Mouse (Mus musculus) liver, postnatal 0 days (tissue): ENCODE measurements at regions not wholly inside any gene's neighbourhood (a gene's known extent, or its start where the extent isn't known, plus 50 kb on each side); places are given as distances from the start of the nearest gene placed in this dataset.
A peak's percentile ranks its signal among the peaks of the same experiment; 100 is the strongest.

ENCODE experiments used
- ATAC-seq: fragments of 200-750 bp; cut with Nextera tagmentation; 2 replicates; pipeline ENCODE4 v1.8.0; 2017; ENCODE audit warnings: mild to moderate bottlenecking, moderate library complexity
- DNase-seq: peaks from one replicate; pipeline ENCODE4 v3.0.0-alpha.2; 2016
- H3K27ac ChIP-seq: fragments of 300-500 bp; sonication (generic); 2 replicates; pipeline ENCODE4 v1.5.1; 2014; ENCODE audit warnings: antibody characterized with exemption, moderate library complexity, mild to moderate bottlenecking, low read depth
- H3K27me3 ChIP-seq: fragments of 300-500 bp; sonication (generic); 2 replicates; pipeline ENCODE4 v1.6.1; 2014; ENCODE audit warnings: low read length, control low read depth, mixed read lengths; ENCODE audit not compliant: insufficient read depth
- H3K36me3 ChIP-seq: fragments of 300-500 bp; sonication (generic); replicated peaks from 2 replicates; pipeline ENCODE4 v1.6.1; 2014; ENCODE audit warnings: mild to moderate bottlenecking, control low read depth, low read length, moderate library complexity, mixed read lengths; ENCODE audit not compliant: insufficient read depth
- H3K4me1 ChIP-seq: fragments of 300-500 bp; sonication (generic); 2 replicates; pipeline ENCODE4 v1.6.1; 2014; ENCODE audit warnings: antibody characterized with exemption, mild to moderate bottlenecking, control low read depth; ENCODE audit not compliant: insufficient read depth
- H3K4me2 ChIP-seq: fragments of 300-500 bp; sonication (generic); 2 replicates; pipeline ENCODE4 v1.6.1; 2014; ENCODE audit warnings: low read depth, mild to moderate bottlenecking, low read length, moderate library complexity, mixed read lengths
- H3K4me3 ChIP-seq: fragments of 300-500 bp; sonication (generic); 2 replicates; pipeline ENCODE4 v1.5.1; 2014; ENCODE audit warnings: low read depth, low read length
- H3K9ac ChIP-seq: fragments of 300-500 bp; sonication (generic); replicated peaks from 2 replicates; pipeline ENCODE4 v1.6.1; 2014; ENCODE audit warnings: mild to moderate bottlenecking, moderate library complexity
- H3K9me3 ChIP-seq: fragments of 300-500 bp; sonication (generic); 2 replicates; pipeline ENCODE4 v1.6.1; 2016; ENCODE audit warnings: mild to moderate bottlenecking, control low read depth, low read length, mixed read lengths
- CTCF ChIP-seq: sonication (generic); IDR thresholded peaks from 2 replicates; pipeline ENCODE4 v1.5.1; 2016; ENCODE audit warnings: antibody characterized with exemption, low read depth
- EP300 ChIP-seq: IDR thresholded peaks from 2 replicates; pipeline ENCODE4 v1.6.1; 2016; ENCODE audit warnings: antibody characterized with exemption, low read depth, mild to moderate bottlenecking
- WGBS: fragments of 180-500 bp; shearing (Covaris S2); extraction: QIAGEN DNeasy Blood & Tissue Kit; methylation state at CpG from one replicate; pipeline ENCODE4 v1.1.7; 2014; ENCODE audit not compliant: insufficient replicate concordance; 5-methylcytosine and 5-hydroxymethylcytosine counted together

DNA sequence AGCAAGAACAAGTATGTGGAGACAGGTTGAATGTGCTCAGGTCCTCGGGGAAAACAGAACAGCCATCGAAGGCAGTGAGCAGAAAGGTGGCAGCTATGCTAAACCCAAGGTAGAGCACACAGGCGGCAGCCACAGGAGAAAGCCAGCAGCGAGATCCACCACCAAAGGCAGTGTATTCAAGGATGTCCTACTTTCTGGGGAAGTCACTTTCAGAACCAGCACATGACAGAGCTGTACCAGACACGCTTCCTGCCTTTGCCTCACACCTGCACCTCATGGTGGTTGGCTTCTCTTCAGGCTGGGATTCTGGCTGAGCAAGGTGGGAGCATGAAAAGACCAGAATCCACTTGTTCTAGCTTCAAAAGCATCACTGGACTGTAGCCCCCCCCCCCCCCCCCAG lies 168.0 kb downstream of the Cdh26 start:
- peaks cover 10% of the 10 kb centered on the region for H3K4me1 ChIP-seq
- no peak for TF ChIP-seq EP300
- no peak for TF ChIP-seq CTCF
- no peak overlapping the region for H3K4me3 ChIP-seq
- ATAC-seq: no peak
- H3K27me3 ChIP-seq: no peaks in the 10 kb centered on the region
- no peaks in the 10 kb centered on the region for H3K36me3 ChIP-seq
- H3K4me2 ChIP-seq: no peak overlapping the region
- 81% methylated on average over 5 of the region's 5 CpGs for WGBS
- H3K27ac ChIP-seq: no peak overlapping the region
- H3K9ac ChIP-seq: no peak overlapping the region
- no peaks in the 10 kb centered on the region for H3K9me3 ChIP-seq
- no peak for DNase-seq

DNA sequence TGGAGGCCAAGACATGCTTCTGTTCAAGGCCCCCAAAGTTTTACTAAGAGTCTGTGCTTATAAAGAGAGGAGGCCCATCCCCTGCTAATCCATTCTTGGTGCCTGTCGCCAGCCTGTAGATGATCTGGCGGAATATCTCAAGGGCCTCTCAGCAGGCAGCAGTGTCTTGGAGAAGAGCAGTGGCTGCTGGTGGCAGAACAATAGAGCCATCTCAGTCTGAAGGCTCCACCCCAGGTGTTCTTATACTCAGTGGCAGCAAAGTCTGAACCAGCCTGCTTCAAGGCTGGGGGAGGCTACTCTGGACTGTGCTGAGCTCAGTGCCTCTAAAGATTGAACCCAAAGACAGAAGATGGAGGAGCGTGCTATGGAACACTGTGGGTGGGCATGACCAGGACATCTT lies 168.5 kb downstream of the Cdh26 start:
- Histone ChIP-seq H3K36me3 (no peaks in the 10 kb centered on the region), H3K4me3 (no peak overlapping the region), H3K9me3 (no peaks in the 10 kb centered on the region), H3K27ac (no peak overlapping the region), H3K4me1 (peaks cover 10% of the 10 kb centered on the region), H3K4me2 (no peak overlapping the region), H3K9ac (no peak overlapping the region), H3K27me3 (no peaks in the 10 kb centered on the region)
- no peak for DNase-seq
- TF ChIP-seq CTCF (no peak), EP300 (no peak)
- ATAC-seq: no peak
- WGBS: 88% methylated on average over 3 of the region's 3 CpGs

DNA sequence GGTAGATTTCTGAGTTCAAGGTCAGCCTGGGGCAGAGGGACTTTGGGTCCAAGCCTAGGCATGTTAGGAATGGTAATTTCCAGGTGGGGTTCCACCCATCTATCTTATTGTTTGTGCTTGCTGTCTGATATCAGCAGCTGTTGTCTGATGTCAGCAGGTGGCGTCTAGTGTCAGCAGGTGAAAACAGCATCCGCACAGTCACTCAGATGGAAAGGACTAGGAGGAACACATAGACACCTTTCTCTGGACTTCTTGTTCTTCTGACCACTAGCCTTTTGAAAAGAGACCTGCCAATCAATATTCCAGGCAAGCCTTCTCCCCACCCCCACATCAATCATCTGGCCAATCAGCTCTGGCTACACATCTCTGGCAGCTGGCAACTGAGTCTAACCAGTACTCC lies 173.1 kb downstream of the Cdh26 start:
- WGBS: 72% methylated on average over 2 of the region's 2 CpGs
- Histone ChIP-seq H3K36me3 (no peaks in the 10 kb centered on the region), H3K9me3 (no peaks in the 10 kb centered on the region), H3K27me3 (no peaks in the 10 kb centered on the region), H3K4me3 (no peak overlapping the region), H3K9ac (no peak overlapping the region), H3K4me2 (no peak overlapping the region), H3K27ac (no peak overlapping the region), H3K4me1 (peaks cover 2% of the 10 kb centered on the region)
- no peak for DNase-seq
- TF ChIP-seq EP300: no peak
- TF ChIP-seq CTCF: no peak
- no peak for ATAC-seq

DNA sequence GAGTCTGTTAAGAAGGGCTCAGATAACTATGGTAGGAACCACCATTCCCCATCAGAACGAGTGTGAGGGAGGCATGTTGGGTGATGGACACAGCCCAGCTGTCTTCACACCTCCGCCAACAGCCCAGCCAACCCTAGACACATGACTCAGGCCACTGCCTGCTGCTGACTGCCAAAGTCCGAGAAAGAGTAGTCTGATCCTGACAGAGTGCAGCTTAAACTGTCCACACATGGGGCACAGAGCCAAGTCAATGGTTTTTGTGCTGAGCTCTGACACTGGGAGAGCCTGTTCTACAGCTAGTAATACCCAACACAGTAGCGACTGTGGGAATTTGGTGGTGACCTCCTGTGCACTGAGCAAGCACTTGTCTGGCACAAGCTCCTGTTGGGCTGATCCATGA lies 176.4 kb downstream of the Cdh26 start:
- H3K4me2 ChIP-seq: no peak overlapping the region
- H3K9ac ChIP-seq: no peak overlapping the region
- no peak overlapping the region for H3K27ac ChIP-seq
- H3K9me3 ChIP-seq: no peaks in the 10 kb centered on the region
- H3K4me3 ChIP-seq: no peak overlapping the region
- 42% methylated on average over 4 of the region's 4 CpGs for whole genome bisulfite sequencing
- ATAC-seq (peak; percentile 69), DNase-seq (peak; percentile 35)
- no peaks in the 10 kb centered on the region for H3K36me3 ChIP-seq
- peaks cover 14% of the 10 kb centered on the region for H3K4me1 ChIP-seq
- H3K27me3 ChIP-seq: no peaks in the 10 kb centered on the region
- no peak for TF ChIP-seq CTCF
- TF ChIP-seq EP300: no peak

DNA sequence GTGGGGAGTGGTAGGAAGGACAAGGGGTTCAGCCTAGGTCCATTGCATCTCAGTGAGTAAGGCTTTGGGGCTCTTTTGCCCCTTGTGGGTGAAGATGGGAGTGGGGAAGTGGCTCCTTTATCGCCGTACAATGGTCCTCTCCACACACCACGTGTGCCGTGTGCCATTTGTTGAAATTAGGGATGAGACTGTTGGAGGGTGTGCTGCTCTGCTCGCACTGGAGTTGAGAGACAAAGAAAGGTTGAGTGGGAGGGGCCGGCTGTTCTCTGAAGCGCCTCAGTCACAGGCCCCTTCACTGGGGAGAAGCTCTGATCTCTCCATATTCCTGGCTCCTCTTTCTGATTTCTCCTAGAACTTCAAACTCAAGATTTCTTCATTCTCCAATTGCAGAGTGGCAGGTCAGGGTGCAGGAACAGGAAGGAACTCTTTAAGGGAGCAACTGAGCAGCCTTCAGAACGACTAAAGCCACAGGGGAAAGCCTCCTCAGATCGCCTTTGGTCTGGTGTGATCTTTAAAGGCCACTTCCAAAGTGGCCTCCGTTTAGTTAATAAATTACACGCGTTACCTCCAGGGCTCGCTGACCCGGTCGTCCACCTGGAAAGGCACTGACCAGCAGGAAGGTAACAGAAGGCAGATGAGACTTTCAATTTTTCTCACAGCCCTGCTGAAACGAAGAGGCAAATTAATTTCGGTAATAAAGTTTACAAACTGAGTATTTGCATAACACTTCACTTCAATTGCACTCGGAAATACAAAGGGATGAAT lies 180.1 kb downstream of the Cdh26 start:
- ATAC-seq: peak; percentile 69; the same call in 1 of the 2 replicates
- H3K4me2 ChIP-seq: peak overlapping the region; percentile 34
- TF ChIP-seq CTCF (no peak), EP300 (no peak)
- H3K9ac ChIP-seq: no peak overlapping the region
- H3K27me3 ChIP-seq: no peaks in the 10 kb centered on the region
- peak; percentile 31 for DNase-seq
- no peaks in the 10 kb centered on the region for H3K36me3 ChIP-seq
- H3K27ac ChIP-seq: peak overlapping the region; percentile 53
- H3K4me3 ChIP-seq: no peak overlapping the region
- H3K4me1 ChIP-seq: peaks cover 18% of the 10 kb centered on the region
- WGBS: 50% methylated on average over 18 of the region's 18 CpGs
- no peaks in the 10 kb centered on the region for H3K9me3 ChIP-seq

DNA sequence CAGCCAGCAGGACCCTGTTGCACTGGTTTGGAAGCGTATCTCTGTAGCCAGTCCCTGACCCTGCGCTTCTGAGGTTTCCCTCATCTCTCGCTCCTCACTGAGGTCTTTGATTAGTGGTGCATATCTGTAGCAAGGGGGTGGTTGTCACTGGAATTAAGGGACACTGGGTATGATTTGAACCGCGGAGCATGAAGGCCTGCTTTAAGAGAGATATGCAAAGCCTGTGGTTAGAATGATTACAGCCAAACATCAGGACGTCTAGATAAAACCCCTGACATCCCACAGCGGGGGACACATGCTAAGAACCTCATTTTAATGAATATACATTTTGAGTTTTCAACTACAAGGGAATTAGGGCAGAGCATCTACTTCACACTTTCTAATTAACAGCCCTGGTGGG lies 184.4 kb downstream of the Cdh26 start:
- ATAC-seq: peak; percentile 28
- 33% methylated on average over 7 of the region's 7 CpGs for WGBS
- Histone ChIP-seq H3K9ac (no peak overlapping the region), H3K4me2 (no peak overlapping the region), H3K4me3 (no peak overlapping the region), H3K27ac (no peak overlapping the region), H3K36me3 (no peaks in the 10 kb centered on the region), H3K27me3 (no peaks in the 10 kb centered on the region), H3K4me1 (peaks cover 11% of the 10 kb centered on the region), H3K9me3 (no peaks in the 10 kb centered on the region)
- no peak for DNase-seq
- TF ChIP-seq CTCF (no peak), EP300 (peak; percentile 46)
